Mouse (Mus musculus) left cerebral cortex, adult 11 months (tissue): ENCODE data around the gene Heatr5b.
A peak's percentile ranks its signal among the peaks of the same experiment; 100 is the strongest.

Source experiments
- DNase-seq: peaks from one replicate; pipeline ENCODE4 v3.0.0; 2022; ENCODE audit warnings: low spot score

The Heatr5b gene

DNA sequence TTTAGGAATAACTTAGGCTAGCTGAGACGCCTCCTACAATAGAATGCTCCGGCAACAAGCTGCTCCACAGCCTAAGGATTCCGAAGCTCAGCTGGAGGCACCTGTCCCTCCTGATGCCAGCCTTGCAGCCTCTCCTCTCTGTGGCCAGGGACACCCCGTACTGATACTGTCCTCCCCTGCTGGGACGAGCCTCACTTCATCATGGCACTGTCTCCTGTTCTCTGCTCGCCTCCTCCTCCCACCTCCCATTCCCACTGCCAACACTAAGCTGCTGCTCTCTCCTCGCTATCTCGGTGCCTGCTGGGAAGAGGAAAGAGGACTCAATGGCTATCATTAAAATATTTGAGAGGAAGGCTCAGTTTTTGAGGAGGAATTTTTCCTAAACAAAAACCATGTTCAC lies 67.6 kb downstream of the Heatr5b start:
- no peak for DNase-seq

DNA sequence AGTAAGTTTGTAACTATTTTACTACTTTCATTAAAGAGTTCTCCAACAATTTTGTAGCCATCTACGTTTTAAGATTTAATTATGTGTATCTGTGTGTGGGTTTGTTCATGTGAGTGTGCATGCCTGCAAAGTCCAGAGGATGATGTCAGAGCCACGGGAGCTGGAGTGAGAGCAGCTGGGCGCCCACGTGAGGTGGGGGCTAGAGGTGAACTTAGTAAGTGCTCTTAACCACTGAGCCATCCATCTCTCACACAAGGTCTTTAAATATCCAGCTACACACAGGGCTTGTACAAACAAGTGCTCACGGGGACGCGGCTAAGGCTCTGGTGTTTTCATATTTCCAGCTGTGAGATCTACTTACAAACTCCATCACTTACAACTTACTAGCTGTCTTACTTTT lies 69.1 kb downstream of the Heatr5b start:
- DNase-seq, result no peak

DNA sequence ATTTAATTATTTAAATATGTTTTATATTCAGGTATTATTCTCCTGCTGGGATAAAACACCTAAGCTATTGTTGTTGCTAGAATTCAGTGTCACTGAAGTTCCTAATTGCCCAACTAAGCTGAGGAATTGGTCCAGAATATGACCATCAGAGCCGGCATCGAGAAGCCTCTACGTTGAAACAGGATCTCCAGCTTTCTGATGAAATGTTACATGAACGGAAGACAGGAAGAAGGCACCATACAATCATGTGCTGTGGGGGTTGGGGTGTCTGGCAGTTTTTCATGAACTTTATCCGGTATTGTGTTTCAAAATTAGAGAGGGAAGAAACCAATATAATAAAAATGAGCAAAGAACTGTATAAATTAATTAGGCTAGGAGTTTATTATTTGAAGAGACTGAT lies 71.9 kb downstream of the Heatr5b start:
- DNase-seq, result no peak

DNA sequence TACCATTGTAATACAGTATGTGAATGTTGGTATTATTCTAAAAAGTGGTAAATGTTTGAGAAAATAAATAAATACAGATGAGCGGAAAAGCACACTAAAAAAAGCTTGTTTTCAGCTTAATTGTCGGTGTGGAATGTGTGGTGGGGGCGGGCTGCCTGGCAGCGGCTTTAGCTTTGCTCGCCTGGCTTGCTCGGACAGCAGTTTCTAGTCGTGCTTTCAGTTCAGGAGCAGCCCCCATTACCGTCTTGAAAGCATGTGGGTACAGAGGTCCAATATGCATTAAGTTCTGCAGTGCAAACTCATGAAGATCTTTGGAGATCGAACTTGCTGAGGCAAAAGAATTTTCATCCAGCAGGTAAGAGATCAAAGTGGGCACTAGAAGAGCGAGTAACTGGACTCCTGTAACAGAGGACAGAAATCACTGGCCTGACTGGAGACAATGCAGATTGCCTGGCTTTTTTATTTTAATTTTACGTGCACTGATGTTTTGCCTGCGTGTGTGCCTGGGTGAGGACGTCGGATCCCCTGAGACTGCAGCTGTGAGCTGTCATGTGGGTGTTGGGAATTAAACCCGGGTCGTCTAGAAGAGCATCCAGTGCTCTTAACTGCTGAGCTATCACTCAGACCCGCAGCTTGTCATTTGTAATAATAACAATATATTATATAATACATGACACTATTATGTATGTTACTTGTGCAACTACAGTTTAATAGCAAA lies 82.1 kb downstream of the Heatr5b start:
- DNase-seq, result no peak

DNA sequence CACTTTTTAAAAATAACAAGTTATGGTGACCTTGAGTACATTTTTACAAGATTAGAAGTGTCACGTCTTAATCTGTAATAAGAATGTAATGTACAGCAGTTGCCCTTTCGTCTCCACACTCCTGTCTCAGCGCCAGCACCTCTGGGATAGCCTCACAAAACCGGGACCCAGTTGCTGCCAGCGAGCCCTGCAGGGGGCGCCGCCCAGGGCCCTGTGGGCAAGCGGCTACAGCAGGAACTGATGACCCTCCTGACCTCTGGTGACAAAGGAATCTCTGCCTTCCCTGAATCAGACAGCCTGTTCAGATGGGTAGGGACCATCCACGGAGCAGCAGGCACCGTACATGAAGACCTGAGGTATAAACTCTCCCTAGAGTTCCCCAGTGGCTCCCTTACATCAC lies 83.1 kb downstream of the Heatr5b start:
- no peak for DNase-seq

DNA sequence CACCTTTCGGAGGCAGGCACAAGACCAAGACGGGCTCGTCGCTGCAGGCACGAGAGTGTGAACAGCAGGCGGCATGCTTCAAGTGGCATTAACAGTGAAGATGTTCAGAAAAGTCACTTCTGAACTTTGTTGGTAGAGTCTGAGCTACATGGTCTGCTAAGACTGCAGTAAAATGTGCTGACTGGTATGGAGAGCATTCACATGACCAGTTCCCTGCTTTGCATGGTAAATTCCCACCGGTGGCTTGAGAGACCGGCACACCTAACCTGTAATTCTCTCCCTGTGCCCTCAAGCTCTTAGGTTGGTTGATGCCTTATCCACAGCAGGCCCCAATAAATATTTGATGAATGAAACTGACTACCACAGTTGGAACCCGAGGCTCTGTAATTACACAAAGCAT lies 86.7 kb downstream of the Heatr5b start:
- DNase-seq, result no peak

DNA sequence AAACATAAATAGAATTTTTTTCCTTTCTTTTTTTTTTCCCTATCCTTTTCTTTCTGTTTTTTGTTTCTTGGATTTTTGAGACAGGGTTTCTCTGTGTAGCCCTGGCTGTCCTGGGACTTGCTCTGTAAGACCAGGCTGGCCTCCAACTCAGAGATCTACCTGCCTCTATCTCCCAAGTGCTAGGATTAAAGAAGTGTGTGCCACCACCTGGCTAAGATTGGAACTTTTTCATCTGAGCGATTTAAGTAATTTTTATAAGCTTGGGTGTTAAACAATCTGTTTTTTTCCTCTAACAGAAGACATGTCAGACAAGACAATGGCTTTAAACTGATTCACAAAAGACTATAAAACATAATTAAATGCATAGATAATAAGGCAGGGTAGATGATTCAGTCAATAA lies 96.7 kb downstream of the Heatr5b start:
- no peak for DNase-seq

DNA sequence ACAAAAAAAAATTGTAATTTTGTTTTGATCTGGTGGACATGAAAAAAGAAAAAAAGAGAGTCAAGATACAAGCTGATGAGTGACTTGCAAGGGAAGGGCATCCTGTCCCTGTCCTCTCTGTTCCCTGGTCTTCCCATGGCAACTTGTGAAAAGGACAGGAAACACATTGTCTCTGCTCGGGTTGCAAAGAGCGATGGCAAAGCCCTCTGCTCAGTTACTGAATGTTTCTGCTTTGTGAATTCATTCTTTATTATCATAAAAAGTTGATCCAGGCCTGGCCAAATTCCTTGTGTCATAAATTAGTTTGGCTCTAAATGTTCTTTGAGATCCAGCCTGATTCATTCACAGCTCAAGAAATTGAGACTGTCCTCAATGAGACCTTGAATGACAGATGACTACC lies 97.4 kb downstream of the Heatr5b start:
- no peak for DNase-seq

DNA sequence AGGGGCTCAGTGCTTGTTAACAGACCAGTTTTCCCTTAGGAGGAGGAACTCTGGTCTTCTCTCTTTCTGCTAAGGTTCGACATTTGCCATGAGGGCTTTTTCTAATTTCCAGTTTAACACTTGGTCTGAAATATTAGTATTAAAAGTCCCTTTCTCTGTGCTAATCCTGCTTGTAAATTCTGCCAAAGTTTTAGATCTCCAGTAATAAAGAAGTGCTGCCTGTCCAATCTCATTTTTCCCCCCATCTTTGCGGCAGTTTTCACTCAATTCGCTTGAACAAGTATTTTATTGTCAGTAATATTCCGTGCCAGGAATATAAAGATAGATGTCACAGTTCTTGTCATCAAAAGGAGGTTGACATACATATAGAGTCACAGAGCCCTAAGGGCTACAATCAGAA lies 98.1 kb downstream of the Heatr5b start, which contains the start of gene Strn:
Strn (minus strand) TSS at position 101 of the 400 bp plus-strand sequence.
- DNase-seq, result no peak

DNA sequence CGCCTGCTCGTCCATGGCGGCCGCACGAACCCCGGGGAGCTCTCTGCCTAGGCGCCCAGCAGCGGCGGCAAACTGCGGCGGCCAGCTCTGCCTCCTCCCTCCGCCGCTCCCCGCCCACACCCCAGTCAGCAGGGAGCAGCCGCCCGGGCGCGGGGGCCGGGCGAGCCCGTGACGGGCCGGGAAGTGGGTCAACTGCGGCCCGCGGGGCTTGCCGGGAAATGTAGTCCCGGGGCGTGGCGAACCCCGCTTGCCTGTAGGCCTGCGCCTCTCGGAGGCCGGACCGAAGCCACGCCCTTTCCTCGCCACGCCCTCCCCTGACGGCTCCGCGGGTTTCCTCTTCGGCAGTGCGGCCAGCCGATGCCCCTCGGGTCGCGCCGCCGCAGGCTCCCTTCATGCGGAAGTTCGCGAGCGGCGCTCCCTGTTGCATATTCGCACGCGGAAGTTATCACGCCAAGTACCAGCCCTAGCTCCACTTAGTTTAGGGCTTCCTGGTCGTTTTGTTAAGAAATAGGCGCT lies 98.6 kb downstream of the Heatr5b start:
- DNase-seq, result peak; percentile 98

DNA sequence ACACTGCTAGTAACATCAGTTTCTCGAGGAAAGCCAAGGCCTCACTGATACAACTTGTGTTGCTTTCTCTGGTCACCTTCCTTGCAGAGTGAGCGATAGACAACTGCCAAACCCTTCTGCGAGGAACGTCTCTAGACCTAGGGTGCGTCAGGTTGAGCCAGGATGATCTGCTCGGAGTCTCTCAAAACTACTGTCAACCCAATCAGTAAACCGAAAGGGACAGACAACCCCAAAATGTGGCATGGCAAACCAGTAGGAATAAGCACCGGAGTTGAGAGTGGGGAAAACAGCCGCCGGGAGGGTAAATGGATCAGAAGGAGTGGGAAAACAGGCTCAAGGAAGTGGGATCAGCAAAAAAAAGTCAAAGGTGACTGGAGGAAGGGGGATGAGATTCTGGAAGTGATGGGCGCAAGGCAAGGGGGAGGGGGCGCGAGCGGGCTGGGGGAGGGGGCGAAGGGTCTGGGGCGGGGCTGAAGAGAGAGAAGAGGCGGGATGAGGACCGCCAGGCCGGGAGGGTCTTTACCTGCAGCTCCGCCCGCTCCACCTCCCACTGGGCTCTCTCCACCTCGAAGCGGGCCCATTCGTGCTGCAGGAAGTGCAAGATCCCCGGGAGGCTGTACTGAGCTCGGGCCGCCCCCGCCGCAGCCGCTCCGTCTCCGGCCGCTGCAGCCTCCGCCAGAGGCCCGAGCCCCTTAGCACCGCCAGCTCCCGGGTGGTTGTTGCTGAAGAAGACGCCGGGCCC lies 99.3 kb downstream of the Heatr5b start:
- no peak for DNase-seq

DNA sequence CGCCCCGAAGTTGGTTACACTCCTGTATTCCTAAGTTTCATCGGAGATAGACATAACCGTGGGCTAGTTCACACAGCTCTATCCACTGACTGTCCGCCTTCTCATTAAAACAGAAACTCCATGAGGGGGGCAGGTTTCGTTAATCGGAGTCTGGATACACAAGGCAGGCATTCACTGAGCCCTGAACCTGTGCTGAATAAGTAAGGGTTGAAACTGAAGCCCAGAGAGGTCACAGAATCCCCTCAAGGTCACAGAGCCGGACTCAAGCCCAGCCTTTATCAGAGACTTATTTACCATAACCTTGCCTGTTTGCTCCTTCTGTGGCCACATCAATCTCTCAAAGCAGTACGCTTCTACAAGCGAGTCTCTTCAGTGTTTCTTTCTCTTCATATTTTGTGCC lies 100.4 kb downstream of the Heatr5b start:
- no peak for DNase-seq

DNA sequence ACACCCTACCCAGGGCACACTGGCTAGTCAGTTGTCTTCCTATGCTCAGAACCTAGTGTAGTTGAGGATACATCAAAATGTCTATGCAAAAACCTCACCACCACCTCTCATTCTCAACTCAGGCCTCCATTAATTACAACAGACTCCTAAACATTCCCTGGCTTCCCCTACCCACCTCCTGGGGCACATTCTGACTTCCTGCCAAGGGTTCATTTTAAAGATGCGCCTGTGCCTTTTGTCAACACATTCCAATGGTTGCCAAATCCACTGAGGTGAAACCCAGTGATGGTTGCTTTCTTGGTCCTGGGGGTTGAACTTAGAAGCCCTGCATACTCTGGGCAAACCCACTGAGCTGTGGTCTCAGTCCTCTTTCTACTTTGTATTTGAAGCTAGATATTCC lies 103.1 kb downstream of the Heatr5b start:
- DNase-seq, result no peak

DNA sequence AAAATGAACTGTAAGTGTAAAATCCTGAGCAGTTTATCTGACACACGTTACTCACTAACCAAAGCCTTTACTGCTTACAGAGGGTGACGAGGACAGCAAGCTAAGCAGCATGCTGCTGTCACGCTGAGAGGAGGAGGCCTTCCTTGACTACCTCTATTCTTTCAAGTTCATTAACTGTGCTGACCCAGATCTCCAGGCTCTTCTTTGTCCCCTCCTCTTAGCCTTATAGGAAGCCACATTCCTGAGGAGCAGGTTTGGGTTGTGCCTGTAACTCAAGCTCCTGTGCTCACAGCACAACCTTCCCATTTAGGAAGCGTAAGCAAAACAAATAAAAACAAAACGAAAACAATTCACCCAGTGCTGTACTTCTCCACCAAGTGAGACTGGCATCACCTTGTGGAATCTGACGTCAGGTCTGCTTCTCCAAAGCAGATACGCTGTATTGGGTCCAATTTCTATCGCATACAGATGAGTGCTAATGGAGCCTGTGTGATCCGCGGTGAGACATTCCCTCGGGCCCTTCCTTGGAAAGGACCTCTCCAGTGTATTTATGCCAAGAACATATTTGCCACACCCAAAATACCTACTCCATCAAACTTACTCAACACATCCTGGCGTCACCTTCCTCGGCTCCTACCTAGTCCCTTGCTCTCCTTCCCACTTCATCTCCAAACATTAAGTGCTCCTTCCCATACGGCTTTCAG lies 108.3 kb downstream of the Heatr5b start:
- DNase-seq, result no peak

DNA sequence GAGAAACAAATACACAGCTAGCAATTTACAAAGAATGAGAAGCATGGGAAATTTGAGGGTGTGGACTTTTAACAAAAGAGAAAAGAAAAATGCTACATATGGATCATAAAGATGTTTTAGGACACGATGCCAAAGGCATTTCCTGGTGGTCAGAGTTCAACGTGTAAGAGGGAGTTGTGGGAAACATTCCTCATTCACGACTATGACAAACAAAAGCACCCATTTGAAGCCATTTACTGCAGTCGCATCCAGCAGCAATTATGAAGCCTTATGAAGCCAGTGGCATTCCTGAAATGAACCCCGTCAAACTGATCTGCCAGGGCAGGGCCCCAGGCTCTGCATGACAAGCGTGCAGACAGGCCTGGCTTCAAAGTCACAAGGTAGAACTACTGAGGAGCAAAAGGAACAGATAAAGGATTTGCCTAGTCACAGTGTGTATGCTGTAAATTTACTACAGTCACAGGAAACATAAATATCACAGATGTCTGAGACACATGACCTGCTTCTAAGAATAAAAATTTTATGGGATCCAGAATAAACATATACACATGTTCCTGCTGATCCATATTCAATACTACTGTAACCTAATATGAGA lies 110.6 kb downstream of the Heatr5b start:
- no peak for DNase-seq

DNA sequence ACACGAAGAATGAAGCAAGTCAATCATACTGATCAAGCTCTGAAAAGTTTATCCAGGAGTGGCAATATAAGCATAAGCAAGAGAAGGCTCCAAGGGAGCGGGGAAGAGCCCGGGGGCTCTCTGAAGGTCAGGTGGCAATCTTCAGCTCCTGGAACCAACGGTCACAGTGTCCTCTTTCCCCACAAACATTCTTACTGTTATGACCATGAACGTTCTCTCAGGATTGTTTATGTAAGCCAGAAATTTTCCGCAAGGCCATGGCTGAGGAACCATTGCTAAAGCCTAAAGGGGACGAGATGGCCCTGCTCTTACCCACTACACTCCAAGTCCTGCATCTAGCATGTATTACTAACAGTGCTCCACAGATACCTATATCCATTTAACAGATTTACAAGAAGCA lies 113.5 kb downstream of the Heatr5b start:
- no peak for DNase-seq

DNA sequence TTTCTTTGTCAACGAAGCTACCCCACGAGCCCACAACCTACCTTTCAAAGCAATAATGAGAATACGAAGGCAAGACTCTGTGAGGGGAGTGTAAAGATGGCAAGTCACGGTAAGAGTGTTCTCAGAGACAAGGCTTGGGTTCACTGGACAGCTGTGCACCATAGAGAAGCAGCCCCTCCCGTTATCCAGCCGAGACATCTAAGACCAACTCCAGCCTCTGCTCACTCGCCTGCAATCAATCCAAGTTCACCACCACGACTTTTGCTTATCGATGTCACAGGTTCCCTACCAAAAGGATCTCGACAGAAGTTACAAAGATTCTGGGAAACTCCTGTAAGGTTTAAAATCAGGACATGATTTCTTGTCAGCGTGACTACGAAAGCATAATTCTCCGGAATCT lies 116.1 kb downstream of the Heatr5b start:
- DNase-seq, result no peak

DNA sequence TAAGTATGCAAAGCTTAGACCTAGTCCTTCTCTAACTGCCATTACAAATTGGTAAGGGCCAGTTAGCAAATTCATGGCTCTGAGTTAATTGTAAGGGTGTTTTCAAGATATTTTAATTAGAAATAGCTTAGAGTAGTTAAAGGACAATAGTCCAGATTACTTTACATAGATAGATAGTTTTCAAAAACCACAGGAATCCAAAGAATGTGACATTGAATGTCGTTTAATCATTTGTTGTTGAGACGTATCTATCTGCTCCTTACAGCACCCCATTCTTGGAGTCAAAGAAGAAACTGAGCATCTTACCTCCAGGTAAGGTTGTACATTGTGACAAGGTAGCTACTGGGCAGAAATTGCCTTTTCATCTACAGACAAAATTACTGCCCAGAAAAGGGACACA lies 124.9 kb downstream of the Heatr5b start:
- DNase-seq, result no peak

DNA sequence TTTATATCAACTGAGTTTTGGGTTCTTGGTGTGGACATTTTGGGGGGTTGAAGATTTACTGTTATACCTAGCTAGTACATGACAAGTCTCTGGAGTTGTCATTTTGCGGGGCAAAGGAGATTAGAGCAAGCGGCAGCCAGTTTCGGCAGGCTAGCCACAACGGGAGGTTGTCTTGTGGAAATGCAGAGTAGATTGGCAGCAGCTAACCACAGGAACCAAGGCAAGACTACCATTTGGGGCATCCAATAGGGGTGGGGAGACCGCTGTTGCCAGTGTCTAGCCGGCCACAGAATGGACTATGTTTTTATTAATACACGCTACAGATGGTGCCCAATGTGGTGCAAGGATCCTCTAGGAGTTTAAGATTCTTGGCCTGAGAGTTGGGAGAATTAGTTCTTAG lies 126.7 kb downstream of the Heatr5b start:
- no peak for DNase-seq

DNA sequence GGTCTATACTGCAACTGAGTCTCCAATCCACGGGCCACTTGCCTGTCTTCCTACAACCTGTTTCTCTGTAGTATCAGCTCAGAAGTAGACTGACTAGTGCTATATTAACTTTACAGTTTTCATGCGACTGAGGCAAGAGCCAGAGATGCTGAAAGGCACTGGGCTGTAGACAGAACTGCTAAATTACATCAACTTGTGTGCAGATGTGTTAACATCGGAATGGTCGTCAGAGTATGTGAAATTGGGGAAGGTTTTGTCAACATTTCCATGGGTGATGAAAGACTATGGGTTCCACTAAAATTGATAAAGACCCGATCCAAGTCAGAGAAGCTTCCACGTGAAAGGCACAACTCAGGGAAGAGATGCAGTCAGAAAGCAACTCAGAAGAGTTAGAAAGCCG lies 132.2 kb downstream of the Heatr5b start:
- no peak for DNase-seq
